Mouse (Mus musculus) Patski (cell line): ENCODE results near the gene Slf2. TPM values are rescaled to one million over a fixed set of nuclear protein-coding genes. Genes with fewer than 3 reads are reported as not detected.

Experiments used
- ATAC-seq: fragments of 100-300 bp; one replicate; pipeline ENCODE4 v1.8.0; 2021
- CTCF ChIA-PET: fragments of 350-600 bp; sonication (Branson Sonifier 250); formaldehyde crosslinking; loops from one replicate; lab custom pipeline; 2022; ENCODE audit warnings: inconsistent platforms; lab: Charles Lee
- POLR2A ChIA-PET: fragments of 350-600 bp; sonication (Branson Sonifier 250); formaldehyde crosslinking; loops from one replicate; lab custom pipeline; 2022; ENCODE audit warnings: antibody characterized with exemption, inconsistent platforms; lab: Charles Lee
- DNase-seq: peaks from one replicate; pipeline ENCODE4 v3.0.0-alpha.2; 2011; ENCODE audit warnings: low read depth, low spot score
- H3K27me3 ChIP-seq: fragments of 371-371 bp; one replicate; pipeline ENCODE4 v1.5.1; 2021
- CTCF ChIP-seq: fragments of 100-300 bp; IDR thresholded peaks from one replicate; pipeline ENCODE4 v1.5.1; 2021
- in situ Hi-C: fragments of 300-500 bp; cut with MboI; formaldehyde crosslinking; loops from 3 replicates; pipeline ENCODE4 v1.11.1; 2018; ENCODE audit warnings: low pct_unique_long_range_greater_than_20kb, mixed read lengths
- polyA plus RNA-seq: library from polyadenylated mRNA; unstranded; gene quantifications from one replicate; pipeline ENCODE4 v1.2.3, GENCODE M21; 2021

Slf2 gene
- polyA plus RNA-seq, 1 experiment from 2014 or later, result 100 TPM

DNA sequence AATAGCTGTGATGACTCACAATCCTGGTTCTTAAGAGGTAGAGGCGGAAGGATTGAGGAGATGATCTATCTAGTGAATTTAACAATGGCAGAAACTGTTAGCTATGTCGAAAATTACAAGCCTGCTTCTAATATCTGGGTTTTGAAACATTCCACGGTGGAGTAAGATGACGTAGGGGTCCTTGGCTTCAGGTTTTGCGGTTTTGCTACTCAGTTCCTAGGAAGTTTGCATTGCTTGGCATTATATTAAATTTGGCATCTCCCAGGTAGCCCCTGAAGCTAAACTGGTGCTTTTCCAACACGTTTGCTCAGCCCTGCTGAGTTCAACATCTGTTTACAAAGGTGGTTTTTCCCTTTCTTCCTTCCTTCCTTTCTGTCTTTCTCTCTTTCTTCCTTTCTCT is 4.2 kb upstream of the Slf2 start:
- DNase-seq (no peak), ATAC-seq (no peak)
- TF ChIP-seq CTCF, result no peak
- in situ Hi-C loops, result no loop called here
- CTCF ChIA-PET, result interaction anchor here (1.0 to 2.2 kb wide), 4 partner anchors 11 to 104 kb away, joined by 3 to 13 read pairs (median 4); no protein-coding TSS in a partner anchor
- H3K27me3 ChIP-seq, result no peaks in the 10 kb centered on the region
- POLR2A ChIA-PET, result interaction anchor here (0.6 to 1.5 kb wide), 3 partner anchors 8 to 182 kb away, joined by 3 to 6 read pairs (median 4); no protein-coding TSS in a partner anchor

DNA sequence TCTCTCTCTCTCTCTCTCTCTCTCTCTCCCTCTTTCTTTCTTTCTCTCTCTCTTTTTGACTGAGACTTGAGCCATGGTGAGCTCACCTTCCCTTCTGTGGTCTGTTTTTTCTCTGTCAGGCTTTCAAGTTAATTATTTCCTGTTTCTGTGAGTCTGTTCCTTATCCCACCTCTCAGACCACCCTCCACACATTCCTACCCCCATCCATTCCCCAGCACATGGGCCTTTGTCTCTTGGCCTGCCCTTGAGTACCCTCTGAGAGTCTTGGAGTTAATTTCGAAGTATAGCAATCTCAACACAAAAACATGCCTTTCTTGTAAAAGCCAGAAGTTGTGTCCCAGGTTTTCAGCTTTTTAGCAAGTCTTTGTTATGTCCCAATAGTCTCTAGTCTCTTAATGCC is 3.7 kb upstream of the Slf2 start:
- ChIA-PET POLR2A (interaction anchor here (0.6 to 1.3 kb wide), 4 partner anchors 8 to 183 kb away, joined by 3 to 7 read pairs (median 6); no protein-coding TSS in a partner anchor), CTCF (interaction anchor here (1.0 to 2.2 kb wide), 4 partner anchors 12 to 104 kb away, joined by 3 to 13 read pairs (median 4); no protein-coding TSS in a partner anchor)
- TF ChIP-seq CTCF, result no peak
- H3K27me3 ChIP-seq, result no peaks in the 10 kb centered on the region
- in situ Hi-C loops, result no loop called here
- no peak for DNase-seq
- no peak for ATAC-seq

DNA sequence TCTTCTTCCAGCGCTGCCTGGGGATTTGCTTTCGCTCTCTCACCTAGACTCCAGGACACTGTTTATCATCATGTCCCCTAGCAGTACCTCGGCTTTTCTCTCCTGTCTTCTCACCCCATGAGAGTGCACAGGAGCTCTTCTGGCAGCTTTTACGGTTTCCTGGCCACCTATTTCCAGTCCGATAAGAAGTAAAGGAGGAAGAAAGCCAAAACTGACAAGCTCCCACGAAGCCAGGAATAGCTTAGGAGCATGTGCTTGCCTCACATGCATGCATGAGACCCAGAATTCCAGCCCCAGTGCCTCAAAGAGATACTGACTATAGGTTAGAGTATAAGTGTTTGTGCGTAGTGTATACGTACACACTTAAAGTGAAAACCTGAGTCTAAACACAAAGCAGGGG is 2.8 kb upstream of the Slf2 start:
- ATAC-seq, result no peak
- in situ Hi-C loops, result no loop called here
- no peak for DNase-seq
- no peak for TF ChIP-seq CTCF
- ChIA-PET CTCF (interaction anchor here (0.8 to 2.2 kb wide), 4 partner anchors 13 to 173 kb away, joined by 3 to 13 read pairs (median 4); partner anchors contain the start of gene Pax2), POLR2A (interaction anchor here (0.7 to 1.3 kb wide), 4 partner anchors 13 to 580 kb away, joined by 3 to 7 read pairs (median 4); no protein-coding TSS in a partner anchor)
- no peaks in the 10 kb centered on the region for H3K27me3 ChIP-seq

DNA sequence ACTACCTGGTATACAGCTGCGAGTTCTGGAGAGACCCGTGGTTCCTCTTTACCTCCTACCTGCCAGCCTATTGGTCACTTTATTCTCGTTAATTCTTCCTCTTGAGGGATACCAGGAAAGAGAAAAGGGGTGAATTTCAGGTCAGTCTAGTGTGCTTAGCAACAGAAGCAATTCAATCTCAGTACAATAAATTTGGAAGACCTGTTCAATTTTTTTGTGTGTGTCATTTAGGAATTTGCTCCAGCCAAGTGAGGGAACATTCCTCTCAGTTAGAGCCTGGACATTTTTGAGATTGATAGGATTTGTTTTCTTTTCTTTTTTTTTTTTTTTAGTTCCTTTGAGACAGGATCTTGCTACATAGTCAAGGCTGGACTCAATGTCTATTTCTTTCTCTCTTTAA is 1.7 kb upstream of the Slf2 start:
- H3K27me3 ChIP-seq, result no peaks in the 10 kb centered on the region
- ChIA-PET POLR2A (interaction anchor here (2.0 to 3.4 kb wide), 2 partner anchors 14 to 28 kb away, joined by 14 to 34 read pairs; no protein-coding TSS in a partner anchor), CTCF (interaction anchor here (2.0 kb wide), 1 partner anchor 33 kb away, joined by 5 read pairs; no protein-coding TSS in a partner anchor)
- DNase-seq (no peak), ATAC-seq (no peak)
- TF ChIP-seq CTCF, result no peak
- in situ Hi-C loops, result no loop called here

GRCm38 (mm10) chr19:44929663-44930062 is 1.3 kb upstream of the Slf2 start:
- ATAC-seq (no peak), DNase-seq (no peak)
- no peaks in the 10 kb centered on the region for H3K27me3 ChIP-seq
- POLR2A ChIA-PET, result interaction anchor here (1.2 to 3.4 kb wide), 3 partner anchors 15 to 28 kb away, joined by 4 to 34 read pairs (median 14); no protein-coding TSS in a partner anchor
- in situ Hi-C loops, result no loop called here
- TF ChIP-seq CTCF, result no peak
- CTCF ChIA-PET, result interaction anchor here (1.5 to 2.0 kb wide), 2 partner anchors 14 to 34 kb away, joined by 3 to 5 read pairs; no protein-coding TSS in a partner anchor

GRCm38 (mm10) chr19:44930122-44930521 is 829 bp upstream of the Slf2 start:
- TF ChIP-seq CTCF, result no peak
- in situ Hi-C loops, result no loop called here
- no peak for DNase-seq
- POLR2A ChIA-PET, result interaction anchor here (1.0 to 3.4 kb wide), 7 partner anchors 15 to 283 kb away, joined by 3 to 34 read pairs (median 5); no protein-coding TSS in a partner anchor
- H3K27me3 ChIP-seq, result no peaks in the 10 kb centered on the region
- ATAC-seq, result no peak
- CTCF ChIA-PET, result interaction anchor here (1.5 kb wide), 1 partner anchor 14 kb away, joined by 3 read pairs; no protein-coding TSS in a partner anchor

- POLR2A ChIA-PET, result interaction anchor here (0.6 to 3.4 kb wide), 10 partner anchors 16 to 284 kb away, joined by 3 to 34 read pairs (median 4); no protein-coding TSS in a partner anchor
- ATAC-seq (peak; percentile 71), DNase-seq (no peak)
- CTCF ChIA-PET, result interaction anchor here (0.9 to 2.2 kb wide), 2 partner anchors 16 to 36 kb away, joined by 4 to 10 read pairs; no protein-coding TSS in a partner anchor
- TF ChIP-seq CTCF, result no peak
- no peaks in the 10 kb centered on the region for H3K27me3 ChIP-seq
- in situ Hi-C loops, result no loop called here
These were observed 456 bp downstream of the Slf2 start for GRCm38 (mm10) chr19:44931454-44931759.

DNA sequence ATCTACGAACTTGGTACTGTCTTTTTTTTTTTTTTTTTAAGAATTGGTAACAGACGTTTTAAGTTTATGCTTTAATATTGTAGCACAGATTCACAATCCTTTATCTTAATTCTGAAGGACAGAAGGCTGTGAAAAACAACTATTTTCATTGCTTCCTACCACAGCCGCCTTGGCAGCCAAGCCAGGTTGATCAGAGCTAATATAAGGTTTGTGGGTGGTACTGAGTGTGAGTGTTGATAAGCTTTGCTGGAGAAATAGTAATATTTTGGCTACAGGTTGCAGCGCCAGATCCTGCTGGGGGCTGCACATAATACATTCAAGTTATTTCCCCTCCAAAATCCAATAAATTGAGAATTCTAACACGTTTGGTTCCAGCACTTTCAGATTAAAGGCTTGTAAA is 1.1 kb downstream of the Slf2 start:
- H3K27me3 ChIP-seq, result no peaks in the 10 kb centered on the region
- ChIA-PET POLR2A (interaction anchor here (0.6 to 3.4 kb wide), 8 partner anchors 10 to 196 kb away, joined by 3 to 34 read pairs (median 4); no protein-coding TSS in a partner anchor), CTCF (interaction anchor here (0.9 to 2.2 kb wide), 2 partner anchors 17 to 36 kb away, joined by 4 to 10 read pairs; no protein-coding TSS in a partner anchor)
- ATAC-seq (no peak), DNase-seq (no peak)
- no peak for TF ChIP-seq CTCF
- in situ Hi-C loops, result no loop called here

DNA sequence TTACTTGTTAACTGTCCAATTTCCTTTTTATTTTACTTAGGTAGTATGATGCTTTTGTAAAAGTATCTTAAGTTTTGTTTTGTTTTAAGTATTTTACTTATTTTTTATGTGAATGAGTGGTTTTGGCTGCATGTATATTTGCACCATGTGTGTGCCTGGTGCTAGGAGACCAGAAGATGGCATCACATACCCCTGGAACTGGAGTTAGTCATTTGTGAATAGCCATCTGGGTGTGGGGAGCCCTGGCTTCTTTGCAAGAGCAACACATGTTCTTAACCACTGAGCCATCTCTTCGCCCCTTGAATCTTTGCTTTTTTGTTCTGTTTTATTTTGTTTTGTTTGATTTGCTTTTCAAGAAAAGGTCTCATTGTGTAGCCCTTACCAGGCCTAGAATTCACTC is 2.2 kb downstream of the Slf2 start:
- in situ Hi-C loops, result no loop called here
- CTCF ChIA-PET, result interaction anchor here (2.2 kb wide), 1 partner anchor 37 kb away, joined by 10 read pairs; no protein-coding TSS in a partner anchor
- ATAC-seq (no peak), DNase-seq (no peak)
- POLR2A ChIA-PET, result interaction anchor here (0.7 to 3.0 kb wide), 4 partner anchors 18 to 50 kb away, joined by 3 to 10 read pairs (median 4); no protein-coding TSS in a partner anchor
- no peaks in the 10 kb centered on the region for H3K27me3 ChIP-seq
- TF ChIP-seq CTCF, result no peak

- in situ Hi-C loops, result no loop called here
- POLR2A ChIA-PET, result interaction anchor here (1.4 kb wide), 1 partner anchor 55 kb away, joined by 3 read pairs; the partner anchor contains the start of gene Lzts2
- H3K27me3 ChIP-seq, result no peaks in the 10 kb centered on the region
- TF ChIP-seq CTCF, result no peak
- no peak for ATAC-seq
- DNase-seq, result no peak
- CTCF ChIA-PET, result no interaction called here
These were observed 28.7 kb downstream of the Slf2 start for GRCm38 (mm10) chr19:44959633-44960032.
